Mouse (Mus musculus): ENCODE data around the gene Kcnk6.
A peak's percentile ranks its signal among the peaks of the same experiment; 100 is the strongest.
"Not testable (repeated sequence)": the region's sequence is repeated elsewhere in the genome, so short reads cannot be mapped to it uniquely, and the experiment has no call there.

Kcnk6 gene

DNA sequence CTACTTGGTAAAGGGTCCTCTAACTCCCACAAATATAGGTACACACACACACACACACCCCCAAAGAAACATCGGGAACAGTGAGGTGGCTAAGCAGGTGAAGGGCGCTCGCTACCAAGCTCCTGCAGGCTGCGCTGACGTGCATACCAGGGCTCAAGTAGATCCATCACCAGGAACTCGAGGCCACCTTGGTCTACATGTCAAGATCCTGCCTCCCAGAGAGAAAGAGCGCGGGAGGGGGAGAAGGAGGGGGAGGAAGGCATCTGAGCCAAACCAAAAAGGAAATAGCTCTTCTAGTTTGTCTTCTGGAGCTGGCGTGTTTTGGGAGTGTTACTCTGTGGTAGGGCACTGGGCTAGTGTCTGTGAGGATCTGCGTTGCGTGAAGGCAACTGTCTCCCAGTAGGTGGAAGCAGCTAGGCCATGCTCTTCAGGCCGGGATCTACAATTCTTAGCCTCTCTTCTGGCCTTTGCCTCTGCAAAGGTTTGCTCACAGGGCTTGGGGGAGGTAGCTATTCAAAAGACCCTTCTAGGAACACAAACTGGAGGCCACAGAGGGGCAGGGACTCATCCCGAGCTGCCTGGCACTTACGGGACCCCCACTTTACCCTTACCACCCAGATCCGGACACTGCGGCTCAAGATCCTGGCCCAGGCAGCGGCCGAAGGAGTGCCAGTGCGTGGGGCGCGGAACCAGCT is 14.5 kb upstream of the Kcnk6 start:
- DNase-seq: no peak

DNA sequence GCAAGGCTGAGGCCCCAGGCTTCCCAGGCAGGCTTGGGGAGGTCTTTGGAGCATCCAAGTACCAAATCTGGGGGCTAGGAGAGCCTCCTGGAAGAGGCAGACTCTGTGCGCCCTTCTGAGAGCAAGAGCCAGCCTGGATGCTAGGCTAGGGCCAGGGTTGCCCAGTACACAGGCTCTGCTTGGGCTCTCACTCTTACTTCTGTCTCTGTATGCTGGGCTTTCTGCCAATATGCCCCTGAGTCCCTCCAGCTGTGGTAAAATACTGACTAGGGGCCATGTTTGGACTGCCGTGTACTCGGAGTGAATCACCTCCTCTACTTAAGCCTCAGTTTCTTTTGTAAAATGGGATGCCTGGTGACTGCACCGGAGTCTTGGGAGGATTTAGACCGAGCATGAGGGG is 13.7 kb upstream of the Kcnk6 start:
- no peak for DNase-seq

- no peak for DNase-seq
Measured at GRCm38 (mm10) chr7:29244732-29245416, 12.6 kb upstream of the Kcnk6 start.

DNA sequence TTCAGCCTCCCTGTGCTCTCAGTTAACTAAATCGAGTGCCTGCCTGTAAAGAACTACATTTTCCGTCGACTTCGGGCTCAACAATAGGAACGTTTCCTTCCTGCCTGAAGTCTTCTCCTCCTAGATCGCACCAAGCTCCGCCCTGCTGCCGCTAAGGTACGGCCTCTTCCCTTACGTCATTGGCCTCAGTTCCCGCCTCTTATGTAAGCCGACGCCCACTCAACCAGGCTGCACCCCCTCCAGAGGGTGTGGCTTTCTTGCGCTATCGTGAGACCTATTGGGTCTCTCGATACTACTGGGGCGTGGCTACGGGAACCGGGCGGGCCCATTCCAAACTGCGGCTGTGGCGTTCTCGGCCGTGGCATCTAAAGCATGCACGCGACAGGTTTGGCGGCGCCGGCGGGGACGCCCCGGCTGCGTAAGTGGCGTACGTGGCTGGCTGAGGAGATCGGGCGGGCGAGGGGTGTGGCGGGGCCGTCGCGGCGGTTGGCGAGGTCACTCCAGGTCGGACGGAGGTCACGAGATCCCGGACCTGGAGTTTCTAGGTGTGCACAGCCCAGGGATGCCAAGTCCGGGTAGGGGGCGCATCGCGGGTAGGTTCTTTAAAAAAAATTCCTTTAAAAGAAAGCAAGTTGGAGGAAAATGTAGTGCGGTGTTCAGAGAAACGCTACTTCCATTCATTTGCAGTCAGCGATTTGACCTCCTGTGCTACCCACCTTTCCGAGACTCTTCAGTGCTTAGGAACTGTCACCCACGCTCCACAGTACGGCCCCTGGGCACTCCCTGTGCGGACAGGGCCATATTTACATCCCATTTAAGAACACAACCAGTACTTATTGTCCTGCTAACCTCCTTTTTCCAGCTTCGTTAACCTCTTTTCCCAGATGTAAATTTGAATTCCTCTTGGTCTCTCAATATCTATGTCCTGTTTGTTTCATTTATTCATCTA is 6.0 kb upstream of the Kcnk6 start, which contains the start of gene Yif1b:
Gene Yif1b, plus strand, starts transcription at position 311 of the 949 bp plus-strand sequence.
- peak; percentile 97 for DNase-seq

GRCm38 (mm10) chr7:29237596-29237995 is 5.3 kb upstream of the Kcnk6 start:
- not testable (repeated sequence) for DNase-seq

GRCm38 (mm10) chr7:29236593-29236992 is 4.3 kb upstream of the Kcnk6 start:
- no peak for DNase-seq

GRCm38 (mm10) chr7:29234661-29235060 is 2.3 kb upstream of the Kcnk6 start:
- no peak for DNase-seq

GRCm38 (mm10) chr7:29233745-29234144 is 1.4 kb upstream of the Kcnk6 start:
- no peak for DNase-seq

DNA sequence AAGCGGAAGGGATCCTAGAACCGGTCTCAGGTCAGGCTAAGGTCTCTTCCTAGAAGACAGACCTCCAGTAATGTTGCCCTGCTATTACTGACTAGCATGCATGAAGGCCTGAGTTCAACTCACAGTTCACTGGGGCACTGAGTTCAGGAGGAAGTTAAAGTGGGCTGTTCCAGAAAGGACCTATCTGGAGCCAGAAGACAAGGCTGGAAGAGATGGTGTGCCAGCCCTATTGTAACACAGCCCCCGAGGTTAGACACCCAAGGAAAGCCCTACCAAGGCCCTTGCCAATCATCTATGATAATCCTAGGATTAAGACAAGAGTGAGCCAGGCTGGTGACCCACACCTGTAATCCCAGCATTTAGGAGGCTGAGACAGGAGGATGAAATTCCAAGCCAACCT is 798 bp downstream of the Kcnk6 start:
- DNase-seq: no peak

GRCm38 (mm10) chr7:29230560-29230959 is 1.8 kb downstream of the Kcnk6 start:
- DNase-seq: no peak

GRCm38 (mm10) chr7:29228202-29228601 is 4.1 kb downstream of the Kcnk6 start:
- DNase-seq: no peak

- DNase-seq: no peak
Measured at GRCm38 (mm10) chr7:29225520-29225919, 6.8 kb downstream of the Kcnk6 start.

- no peak for DNase-seq
Measured at GRCm38 (mm10) chr7:29224756-29225394, 7.4 kb downstream of the Kcnk6 start.

- DNase-seq: no peak
Measured at GRCm38 (mm10) chr7:29214846-29215245, 17.5 kb downstream of the Kcnk6 start.

DNA sequence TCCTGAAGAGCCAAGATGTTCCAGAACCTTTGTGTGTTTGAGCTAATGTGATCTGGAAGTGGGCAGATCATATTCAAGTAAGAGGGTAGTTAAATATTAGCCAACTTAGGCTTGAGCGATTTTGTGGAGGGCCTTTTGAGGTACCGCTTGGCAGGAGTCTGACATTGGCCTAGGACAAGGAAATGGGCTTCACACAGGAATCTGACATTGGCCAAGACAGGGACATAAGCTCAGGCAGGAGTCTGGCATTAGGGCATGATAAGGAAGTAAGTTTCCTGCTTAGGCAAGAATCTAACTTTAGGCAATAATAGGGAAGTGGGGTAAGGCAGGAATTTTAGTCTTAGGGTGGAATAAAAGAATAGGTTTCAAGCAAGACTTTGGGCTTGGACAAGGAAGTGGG is 18.1 kb downstream of the Kcnk6 start:
- no peak for DNase-seq

DNA sequence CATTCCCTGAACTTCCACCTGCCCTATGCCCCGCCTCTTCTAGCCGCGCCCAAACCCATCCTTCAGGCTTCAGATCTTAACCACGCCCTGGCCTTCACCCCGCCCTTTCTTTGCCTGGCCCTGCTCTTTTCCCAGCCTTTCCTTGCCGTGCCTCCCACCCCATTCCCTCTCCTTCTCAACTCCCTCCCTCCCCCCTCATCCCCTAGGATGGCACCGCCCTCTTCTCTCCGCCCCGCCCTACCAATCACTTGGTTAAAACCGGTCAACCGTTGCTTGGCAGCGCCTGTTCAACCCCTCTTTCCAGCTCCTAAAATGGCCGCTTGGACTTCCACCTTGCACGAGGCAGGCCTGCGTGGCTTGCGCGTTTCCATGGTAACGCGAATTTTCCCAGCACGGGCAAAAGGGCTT is 18.6 kb downstream of the Kcnk6 start, which contains the start of gene Catsperg1:
Gene Catsperg1, minus strand, starts transcription at position 361 of the 408 bp plus-strand sequence.
- no peak for DNase-seq

GRCm38 (mm10) chr7:29212775-29213560 is 19.3 kb downstream of the Kcnk6 start:
- not testable (repeated sequence) for DNase-seq

- no peak for DNase-seq
Measured at GRCm38 (mm10) chr7:29212199-29212765, 20.0 kb downstream of the Kcnk6 start.

- peak; percentile 36 for DNase-seq
Measured at GRCm38 (mm10) chr7:29211415-29212198, 20.7 kb downstream of the Kcnk6 start.

GRCm38 (mm10) chr7:29211013-29211412 is 21.3 kb downstream of the Kcnk6 start:
- not testable (repeated sequence) for DNase-seq

GRCm38 (mm10) chr7:29202577-29202976 is 29.7 kb downstream of the Kcnk6 start:
- no peak for DNase-seq
